Mouse (Mus musculus): ENCODE results near the gene Ly6g6d.

DNA sequence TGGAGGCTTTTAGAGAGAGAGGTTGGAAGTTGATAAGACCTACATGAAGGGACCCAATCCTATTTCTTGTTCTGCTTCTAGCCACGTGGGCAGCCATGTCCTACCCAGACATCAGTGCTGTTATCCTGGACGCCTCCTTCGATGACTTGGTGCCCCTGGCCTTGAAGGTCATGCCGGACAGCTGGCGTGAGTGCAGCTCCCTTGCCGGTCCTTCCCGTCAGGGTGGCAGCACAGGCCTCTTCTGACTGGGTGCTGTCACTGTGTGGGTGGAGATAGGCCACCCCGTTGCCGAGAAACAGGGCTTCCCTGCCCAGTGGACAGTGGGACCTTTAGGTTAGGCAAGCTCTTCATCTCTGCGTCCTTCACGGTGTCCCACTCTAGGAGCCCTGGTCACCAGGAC lies 23.3 kb upstream of the Ly6g6d start:
- TF ChIP-seq FLI1 (IDR thresholded peaks at IDR 0.05; ENCODE audit: low read length) (no peak), GATA1 (IDR thresholded peaks at IDR 0.05; ENCODE audit: borderline replicate concordance, low read length) (no peak)

All from megakaryocyte, embryonic 14.5 days (primary cell).